Mouse (Mus musculus) stomach, embryonic 16.5 days (tissue): ENCODE measurements around the gene Acbd3. TPM values are rescaled to one million over a fixed set of nuclear protein-coding genes. Genes with fewer than 3 reads are reported as not detected.

Source experiments
- ATAC-seq: fragments of 200-750 bp; cut with Nextera tagmentation; 2 replicates; pipeline ENCODE4 v1.8.0; 2017; ENCODE audit warnings: moderate number of reproducible peaks, moderate TSS enrichment; ENCODE audit not compliant: insufficient read depth, low FRiP score
- H3K27ac ChIP-seq: fragments of 300-500 bp; sonication (generic); 2 replicates; pipeline ENCODE4 v1.5.1; 2014; ENCODE audit warnings: low read length
- H3K27me3 ChIP-seq: fragments of 300-500 bp; sonication (generic); 2 replicates; pipeline ENCODE4 v1.6.1; 2014; ENCODE audit warnings: low read length, control low read depth, mixed read lengths; ENCODE audit not compliant: control insufficient read depth, insufficient read depth
- H3K36me3 ChIP-seq: fragments of 300-500 bp; sonication (generic); 2 replicates; pipeline ENCODE4 v1.6.1; 2014; ENCODE audit warnings: low read length; ENCODE audit not compliant: control insufficient read depth, insufficient read depth
- H3K4me1 ChIP-seq: fragments of 300-500 bp; sonication (generic); 2 replicates; pipeline ENCODE4 v1.6.1; 2014; ENCODE audit warnings: low read length, control low read depth, mixed read lengths; ENCODE audit not compliant: control insufficient read depth, insufficient read depth
- H3K4me2 ChIP-seq: fragments of 300-500 bp; sonication (generic); 2 replicates; pipeline ENCODE4 v1.6.1; 2014; ENCODE audit warnings: low read depth, low read length, mixed read lengths
- H3K4me3 ChIP-seq: fragments of 300-500 bp; sonication (generic); replicated peaks from 2 replicates; pipeline ENCODE4 v1.5.1; 2014; ENCODE audit warnings: mild to moderate bottlenecking, low read length
- H3K9ac ChIP-seq: fragments of 300-500 bp; sonication (generic); 2 replicates; pipeline ENCODE4 v1.6.1; 2014; ENCODE audit warnings: low read length
- H3K9me3 ChIP-seq: fragments of 300-500 bp; sonication (generic); replicated peaks from 2 replicates; pipeline ENCODE4 v1.6.1; 2016; ENCODE audit warnings: low read length, control low read depth; ENCODE audit not compliant: control insufficient read depth
- WGBS: fragments of 180-500 bp; shearing (Covaris S2); extraction: QIAGEN DNeasy Blood & Tissue Kit; methylation state at CpG from one replicate; pipeline ENCODE4 v1.1.7; 2014; 5-methylcytosine and 5-hydroxymethylcytosine counted together
- polyA plus RNA-seq: library from polyadenylated mRNA; unstranded; fragments of >200 nt; fragmentation: Nextera tagmentation; extraction: Ambion mirVana; gene quantifications from 2 replicates; pipeline ENCODE4 v1.2.1, GENCODE M21; 2015

Gene Acbd3
- polyA plus RNA-seq, 1 experiment from 2014 or later, result 21.0 TPM

DNA sequence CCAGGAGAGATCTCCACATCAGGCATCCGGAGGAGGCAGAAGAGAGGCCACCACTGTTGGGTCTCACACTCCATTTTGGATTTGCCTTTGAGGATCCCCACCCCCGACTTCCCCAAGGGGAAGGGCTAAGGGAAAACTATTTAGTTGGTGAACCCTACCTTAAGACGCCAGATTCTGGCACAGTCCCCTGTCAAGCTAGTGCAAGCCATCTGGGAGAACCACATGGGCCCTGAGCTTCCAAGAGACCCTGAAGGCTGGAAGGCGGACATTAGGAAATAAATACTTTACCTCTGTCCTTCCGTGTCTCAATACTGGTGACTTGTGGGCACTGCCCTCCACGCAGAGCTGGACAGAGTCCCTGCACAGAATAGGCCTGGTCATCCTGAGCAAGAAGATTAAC, 50.7 kb downstream of the Acbd3 start:
- Histone ChIP-seq H3K9me3 (peaks cover 3% of the 10 kb centered on the region; the same call in 1 of the 2 replicates), H3K36me3 (no peaks in the 10 kb centered on the region), H3K27me3 (no peaks in the 10 kb centered on the region), H3K9ac (0 out of 2 replicates have a peak overlapping the region, but pooled peaks have one; percentile 9), H3K4me2 (no peak overlapping the region), H3K4me3 (no peak overlapping the region), H3K27ac (peak overlapping the region; percentile 21; the same call in 1 of the 2 replicates), H3K4me1 (peaks cover 26% of the 10 kb centered on the region)
- ATAC-seq, result no peak
- WGBS, result 83% methylated on average over 6 of the region's 6 CpGs

DNA sequence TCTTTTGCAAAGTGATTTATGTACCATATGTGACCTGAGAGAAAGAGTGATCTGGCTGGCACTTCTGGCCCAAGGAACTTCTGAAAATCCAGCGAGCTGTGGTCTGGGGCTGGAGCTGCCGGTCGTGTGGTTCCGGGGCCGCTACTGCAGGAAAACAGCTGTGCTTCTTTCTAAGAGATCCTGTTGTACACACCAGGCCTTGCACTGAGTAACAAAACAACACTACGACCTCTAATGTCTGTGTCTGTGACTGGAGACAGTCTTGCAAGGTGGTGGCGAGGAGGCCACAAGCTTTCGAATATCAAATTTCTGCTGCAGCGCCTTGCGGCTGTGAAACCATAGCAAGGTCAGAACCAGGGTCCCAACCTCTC, 51.4 kb downstream of the Acbd3 start:
- Histone ChIP-seq H3K4me3 (peak overlapping the region; percentile 70), H3K36me3 (no peaks in the 10 kb centered on the region), H3K4me2 (peak overlapping the region; percentile 80), H3K4me1 (peaks cover 26% of the 10 kb centered on the region), H3K27ac (peak overlapping the region; percentile 98), H3K27me3 (no peaks in the 10 kb centered on the region), H3K9me3 (peaks cover 3% of the 10 kb centered on the region; the same call in 1 of the 2 replicates), H3K9ac (peak overlapping the region; percentile 93)
- peak; percentile 6 for ATAC-seq
- 2% methylated on average over 10 of the region's 10 CpGs for WGBS

DNA sequence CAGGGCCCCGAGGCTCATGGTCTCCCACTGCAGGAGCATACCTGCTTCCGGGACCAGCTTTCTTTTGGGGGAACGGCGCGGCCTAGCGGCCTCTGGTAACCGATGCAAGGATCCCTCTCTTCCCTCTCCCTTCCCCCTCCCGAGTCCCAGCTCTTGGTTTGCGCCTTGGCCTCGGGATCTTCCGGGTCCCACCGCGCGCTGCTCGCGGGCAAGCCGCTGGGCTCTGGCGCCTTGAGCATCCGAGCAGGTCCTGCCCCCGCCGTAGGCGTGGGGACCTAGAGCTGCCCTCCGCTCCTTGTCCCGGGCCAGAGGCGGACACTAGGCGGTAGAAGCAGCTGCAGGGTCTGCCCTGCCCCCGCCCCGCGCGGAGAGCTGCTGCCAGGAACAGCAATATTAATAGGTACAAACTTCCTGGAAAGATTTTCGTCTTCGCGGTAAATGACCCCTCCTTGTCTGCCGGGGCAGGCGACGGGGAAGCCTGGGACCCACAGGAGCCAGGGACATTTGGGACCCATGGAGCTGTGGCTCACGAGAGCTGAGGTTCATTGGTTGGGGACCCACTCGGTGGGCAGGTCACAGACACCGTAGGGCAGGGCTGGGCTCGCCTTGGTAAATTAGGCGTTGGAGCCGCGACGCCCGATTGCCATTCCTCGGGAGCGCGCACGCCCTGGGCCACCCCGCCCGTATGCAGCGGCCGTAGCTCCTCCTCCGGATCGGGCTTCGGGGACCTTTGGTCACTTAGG, 52.0 kb downstream of the Acbd3 start:
- H3K27ac ChIP-seq, result peak overlapping the region; percentile 98
- H3K4me3 ChIP-seq, result peak overlapping the region; percentile 70
- peak overlapping the region; percentile 80 for H3K4me2 ChIP-seq
- no peaks in the 10 kb centered on the region for H3K36me3 ChIP-seq
- peak; percentile 90 for ATAC-seq
- peak overlapping the region; percentile 93 for H3K9ac ChIP-seq
- H3K27me3 ChIP-seq, result no peaks in the 10 kb centered on the region
- H3K9me3 ChIP-seq, result peaks cover 3% of the 10 kb centered on the region; the same call in 1 of the 2 replicates
- peaks cover 26% of the 10 kb centered on the region for H3K4me1 ChIP-seq
- WGBS, result under 1% methylated on average over 56 of the region's 56 CpGs

DNA sequence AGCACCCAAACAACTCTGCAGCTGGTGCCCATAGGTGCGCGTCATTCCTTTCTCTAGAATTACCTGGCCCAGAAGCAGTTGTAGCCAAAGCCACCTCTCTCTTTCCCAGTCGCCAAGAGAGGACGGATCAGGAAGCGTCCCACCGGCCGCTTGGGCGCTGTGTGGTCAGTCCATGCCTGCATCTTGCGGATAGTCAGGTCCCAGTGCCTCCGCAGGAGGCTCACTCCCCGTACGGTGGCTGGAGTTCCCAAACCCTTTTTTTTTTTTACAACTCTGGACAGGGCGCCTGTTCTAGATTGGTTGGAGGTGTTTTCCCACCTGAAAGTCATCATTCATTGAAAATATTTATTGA, 52.5 kb downstream of the Acbd3 start:
- peak overlapping the region; percentile 80 for H3K4me2 ChIP-seq
- peaks cover 3% of the 10 kb centered on the region; the same call in 1 of the 2 replicates for H3K9me3 ChIP-seq
- 1% methylated on average over 13 of the region's 13 CpGs for whole genome bisulfite sequencing
- peaks cover 26% of the 10 kb centered on the region for H3K4me1 ChIP-seq
- H3K9ac ChIP-seq, result peak overlapping the region; percentile 93
- no peaks in the 10 kb centered on the region for H3K27me3 ChIP-seq
- H3K27ac ChIP-seq, result peak overlapping the region; percentile 98
- no peaks in the 10 kb centered on the region for H3K36me3 ChIP-seq
- H3K4me3 ChIP-seq, result peak overlapping the region; percentile 70
- peak; percentile 26 for ATAC-seq

DNA sequence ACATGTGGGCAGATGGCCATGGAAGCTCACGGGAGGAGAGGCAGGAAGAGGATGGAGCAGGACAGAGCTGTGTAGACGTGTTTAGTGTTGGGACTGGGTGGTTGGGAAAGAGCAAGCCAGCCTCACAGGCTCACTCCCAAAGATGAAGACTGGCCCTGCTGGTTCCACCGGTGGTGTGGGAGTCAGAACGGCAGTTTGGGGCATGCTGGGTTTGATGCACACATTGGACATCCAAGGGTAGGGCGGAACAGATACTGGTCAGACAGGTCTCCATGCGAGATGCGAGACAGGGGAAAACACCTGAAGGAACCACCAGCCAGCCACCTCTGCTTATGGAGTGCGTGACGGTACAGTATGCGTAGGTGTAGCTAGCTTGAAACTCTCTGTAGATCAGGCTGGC, 53.1 kb downstream of the Acbd3 start:
- Histone ChIP-seq H3K9me3 (peaks cover 3% of the 10 kb centered on the region; the same call in 1 of the 2 replicates), H3K4me1 (peaks cover 26% of the 10 kb centered on the region), H3K27me3 (no peaks in the 10 kb centered on the region), H3K36me3 (no peaks in the 10 kb centered on the region), H3K4me2 (peak overlapping the region; percentile 80), H3K4me3 (peak overlapping the region; percentile 70; the same call in 1 of the 2 replicates), H3K9ac (no peak overlapping the region), H3K27ac (peak overlapping the region; percentile 98; the same call in 1 of the 2 replicates)
- no peak for ATAC-seq
- 75% methylated on average over 10 of the region's 10 CpGs for WGBS

DNA sequence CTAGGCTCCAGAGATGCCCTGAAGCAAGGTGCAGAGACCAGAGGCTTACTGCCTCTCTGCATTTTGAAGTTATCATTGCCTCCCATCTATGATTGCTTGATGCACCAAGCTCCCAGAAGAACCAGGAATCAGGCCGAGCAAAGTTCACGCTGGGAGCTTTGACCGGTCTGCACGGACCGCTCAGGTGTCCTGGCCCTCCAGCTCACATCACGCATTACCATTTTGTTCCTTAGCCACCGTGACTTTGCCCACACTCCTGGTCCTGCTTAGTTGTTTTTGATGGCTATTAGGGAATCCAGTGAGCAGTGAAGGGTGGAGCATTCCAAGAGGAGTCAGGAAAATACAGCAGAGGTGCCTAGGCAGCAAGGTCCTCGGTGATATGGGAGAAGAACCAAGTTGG, 54.4 kb downstream of the Acbd3 start:
- WGBS, result 88% methylated on average over 8 of the region's 8 CpGs
- Histone ChIP-seq H3K27ac (no peak overlapping the region), H3K36me3 (no peaks in the 10 kb centered on the region), H3K4me1 (peaks cover 25% of the 10 kb centered on the region), H3K4me3 (no peak overlapping the region), H3K27me3 (no peaks in the 10 kb centered on the region), H3K4me2 (no peak overlapping the region), H3K9ac (no peak overlapping the region), H3K9me3 (no peaks in the 10 kb centered on the region)
- ATAC-seq, result no peak

DNA sequence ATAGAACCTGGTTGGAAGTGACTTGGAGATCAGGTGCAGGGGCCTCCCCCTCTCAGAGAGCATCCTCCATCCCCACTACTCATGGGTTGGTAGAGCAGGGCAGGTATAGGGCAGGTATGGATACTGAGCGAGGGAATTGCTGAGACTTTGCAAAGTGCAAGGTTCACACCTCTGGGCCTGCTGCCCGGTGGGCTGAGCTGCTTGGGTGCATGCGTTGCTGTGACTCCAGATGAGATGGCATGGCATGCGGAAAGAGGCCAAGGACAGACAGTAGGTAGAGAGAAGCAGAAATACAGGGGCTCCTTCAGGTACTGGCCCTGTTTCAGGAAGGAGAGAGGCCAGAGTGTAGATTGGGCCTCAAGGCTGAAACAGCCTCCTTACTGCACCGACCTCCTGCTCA, 55.4 kb downstream of the Acbd3 start:
- Histone ChIP-seq H3K4me1 (peaks cover 15% of the 10 kb centered on the region), H3K9me3 (no peaks in the 10 kb centered on the region), H3K9ac (no peak overlapping the region), H3K36me3 (no peaks in the 10 kb centered on the region), H3K27ac (no peak overlapping the region), H3K27me3 (no peaks in the 10 kb centered on the region), H3K4me2 (no peak overlapping the region), H3K4me3 (no peak overlapping the region)
- no peak for ATAC-seq
- 75% methylated on average over 5 of the region's 5 CpGs for WGBS

DNA sequence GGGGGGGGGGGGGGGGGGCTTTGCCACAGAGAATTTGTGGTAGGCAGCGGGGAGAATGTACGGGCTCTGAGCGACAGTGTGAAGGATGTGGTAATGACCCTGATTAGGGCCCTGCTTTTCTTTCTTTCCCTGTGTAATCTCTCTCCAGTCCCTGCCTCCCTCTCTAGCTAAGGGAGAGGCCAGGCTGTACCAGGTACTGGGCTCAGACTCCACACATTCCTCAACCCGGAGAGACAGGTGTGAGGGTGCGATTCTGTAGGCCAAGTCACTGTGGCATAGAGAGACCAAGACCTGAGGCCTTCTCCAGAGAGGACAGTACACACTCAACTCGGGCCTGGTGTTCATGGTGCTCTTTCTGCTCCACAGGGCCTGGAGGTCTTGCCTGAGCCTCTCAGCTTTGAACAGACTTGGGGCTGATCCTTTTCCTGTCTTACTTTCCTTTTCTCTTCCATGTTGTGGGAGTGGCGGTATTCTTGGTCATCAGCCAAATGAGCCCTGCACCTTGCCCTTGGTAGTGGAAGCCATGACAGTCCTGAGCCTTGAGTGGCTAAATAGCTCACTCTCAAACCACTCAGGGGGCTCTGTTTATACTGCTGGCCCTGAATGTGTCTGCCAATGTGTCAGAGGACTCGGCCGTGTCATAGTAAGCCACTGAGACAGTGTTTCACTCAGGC, 57.2 kb downstream of the Acbd3 start:
- no peak for ATAC-seq
- H3K4me1 ChIP-seq, result peaks cover 6% of the 10 kb centered on the region
- 41% methylated on average over 9 of the region's 9 CpGs for WGBS
- no peaks in the 10 kb centered on the region for H3K36me3 ChIP-seq
- no peak overlapping the region for H3K9ac ChIP-seq
- H3K9me3 ChIP-seq, result no peaks in the 10 kb centered on the region
- peak overlapping the region; percentile 19; the same call in 1 of the 2 replicates for H3K27ac ChIP-seq
- H3K4me3 ChIP-seq, result no peak overlapping the region
- H3K4me2 ChIP-seq, result no peak overlapping the region
- no peaks in the 10 kb centered on the region for H3K27me3 ChIP-seq

DNA sequence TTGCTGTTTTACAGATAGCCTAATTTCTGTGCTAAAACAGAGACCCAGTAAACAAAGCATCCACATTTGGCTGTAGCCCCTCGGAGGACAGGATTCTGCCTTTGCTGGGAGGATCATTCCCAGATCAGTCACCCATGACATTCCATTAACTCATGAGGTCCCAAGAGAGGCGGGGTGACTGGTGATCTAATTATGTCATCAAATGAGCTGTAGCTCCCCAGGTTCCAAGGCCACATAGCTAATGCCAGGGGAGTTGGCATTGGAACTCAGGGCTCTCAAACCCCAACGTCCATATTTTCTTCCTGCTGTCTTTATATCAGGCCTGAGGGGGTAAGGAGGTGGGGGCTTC, 57.7 kb downstream of the Acbd3 start:
- WGBS, result 43% methylated on average over 3 of the region's 3 CpGs
- Histone ChIP-seq H3K27me3 (no peaks in the 10 kb centered on the region), H3K9ac (no peak overlapping the region), H3K9me3 (no peaks in the 10 kb centered on the region), H3K27ac (0 out of 2 replicates have a peak overlapping the region, but pooled peaks have one; percentile 19), H3K4me3 (no peak overlapping the region), H3K4me2 (no peak overlapping the region), H3K4me1 (peaks cover 4% of the 10 kb centered on the region), H3K36me3 (no peaks in the 10 kb centered on the region)
- no peak for ATAC-seq
